Mouse (Mus musculus) 3134 (cell line): ENCODE results near the gene Ttc27.

Experiments used
- DNase-seq: peaks from one replicate; pipeline ENCODE4 v3.0.0-alpha.2; 2011; ENCODE audit warnings: low spot score; ENCODE audit not compliant: insufficient read length; ENCODE audit errors: extremely low read depth

Gene Ttc27

GRCm38 (mm10) chr17:74810892-74811625 lies 93.5 kb downstream of the Ttc27 start:
- DNase-seq, result no peak

GRCm38 (mm10) chr17:74819711-74820110 lies 102.2 kb downstream of the Ttc27 start:
- DNase-seq, result peak; percentile 72

GRCm38 (mm10) chr17:74830851-74831250 lies 113.3 kb downstream of the Ttc27 start:
- DNase-seq, result no peak

- no peak for DNase-seq
Observed at GRCm38 (mm10) chr17:74841721-74842120, 124.2 kb downstream of the Ttc27 start.

- no peak for DNase-seq
Observed at GRCm38 (mm10) chr17:74842603-74843002, 125.1 kb downstream of the Ttc27 start.

- DNase-seq, result no peak
Observed at GRCm38 (mm10) chr17:74843486-74843885, 126.0 kb downstream of the Ttc27 start.

- DNase-seq, result peak; percentile 79
Observed at GRCm38 (mm10) chr17:74846031-74846891, 128.7 kb downstream of the Ttc27 start.

GRCm38 (mm10) chr17:74850216-74850615 lies 132.7 kb downstream of the Ttc27 start:
- no peak for DNase-seq

GRCm38 (mm10) chr17:74859298-74859697 lies 141.8 kb downstream of the Ttc27 start:
- DNase-seq, result no peak

- DNase-seq, result no peak
Observed at GRCm38 (mm10) chr17:74860180-74860993, 142.9 kb downstream of the Ttc27 start.

- DNase-seq, result no peak
Observed at GRCm38 (mm10) chr17:74863845-74864244, 146.3 kb downstream of the Ttc27 start.

- no peak for DNase-seq
Observed at GRCm38 (mm10) chr17:74864790-74865548, 147.4 kb downstream of the Ttc27 start.

GRCm38 (mm10) chr17:74865694-74866564 lies 148.4 kb downstream of the Ttc27 start:
- DNase-seq, result no peak

GRCm38 (mm10) chr17:74866565-74867507 lies 149.3 kb downstream of the Ttc27 start:
- peak; percentile 36 for DNase-seq

GRCm38 (mm10) chr17:74868185-74868907 lies 150.8 kb downstream of the Ttc27 start:
- DNase-seq, result no peak

- DNase-seq, result peak; percentile 53
Observed at GRCm38 (mm10) chr17:74869556-74869955, 152.0 kb downstream of the Ttc27 start.
